Mouse (Mus musculus): ENCODE data around the gene Acaca.

GRCm38 (mm10) chr11:84197607-84198402 is 68.3 kb downstream of the Acaca start:
- TF ChIP-seq CTCF (conservative IDR thresholded peaks at IDR 0.05; ENCODE audit: insufficient read depth, insufficient read length, low read depth, low read length), result no peak
- no peak for TF ChIP-seq POLR2A (IDR thresholded peaks at IDR 0.05; ENCODE audit: low read depth, low read length)

All from kidney, adult 2 months (tissue).